Mouse (Mus musculus) CD8-positive naive resting alpha-beta T cell, adult 2 months (primary cell): Measurements from ENCODE around the gene Sgsm3.

Experiments
- DNase-seq, 2 experiments: peaks; one replicate each; pipeline ENCODE4 v3.0.0; 2022; ENCODE audit warnings: low read depth in 2 of 2, low spot score in 2 of 2

The Sgsm3 gene

DNA sequence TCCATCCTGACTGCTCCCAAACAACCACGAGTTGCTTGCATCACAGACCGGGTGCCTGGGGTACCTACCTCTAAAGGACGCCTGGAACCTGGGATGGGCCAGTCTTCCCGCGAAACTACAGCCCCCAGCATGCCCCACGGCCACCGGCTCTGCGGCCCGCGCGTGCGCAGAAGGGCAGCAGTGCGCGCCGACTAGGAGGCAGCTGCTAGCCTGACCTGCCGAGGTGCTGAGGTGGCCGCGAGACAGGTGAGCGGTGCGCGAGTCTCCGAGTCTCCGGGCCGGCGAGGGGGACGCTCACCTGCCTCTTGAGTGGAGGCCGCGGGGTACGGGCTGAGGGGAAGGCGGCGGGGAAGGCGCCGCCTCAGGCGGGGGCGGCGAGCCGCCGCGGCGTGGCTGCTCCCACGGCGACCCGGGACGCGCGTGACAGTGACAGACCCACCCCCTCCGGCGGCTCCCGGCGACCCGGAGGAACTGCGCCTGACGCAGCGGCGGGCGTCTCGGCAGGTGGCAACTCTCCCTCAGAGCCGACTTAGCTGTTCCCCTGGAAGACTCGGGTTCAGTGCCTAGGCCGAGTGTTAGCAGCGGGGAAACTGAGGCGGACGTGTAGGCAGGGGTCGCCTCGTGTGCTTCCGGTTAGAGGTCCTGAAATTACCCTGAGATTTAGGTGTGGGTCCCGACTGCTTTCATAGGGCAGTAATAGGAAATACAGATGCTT lies at the start of gene Sgsm3:
TSS of gene Sgsm3 (plus strand) at position 146 of the 715 bp plus-strand sequence.
- DNase-seq: peak; percentile 69 to 73

DNA sequence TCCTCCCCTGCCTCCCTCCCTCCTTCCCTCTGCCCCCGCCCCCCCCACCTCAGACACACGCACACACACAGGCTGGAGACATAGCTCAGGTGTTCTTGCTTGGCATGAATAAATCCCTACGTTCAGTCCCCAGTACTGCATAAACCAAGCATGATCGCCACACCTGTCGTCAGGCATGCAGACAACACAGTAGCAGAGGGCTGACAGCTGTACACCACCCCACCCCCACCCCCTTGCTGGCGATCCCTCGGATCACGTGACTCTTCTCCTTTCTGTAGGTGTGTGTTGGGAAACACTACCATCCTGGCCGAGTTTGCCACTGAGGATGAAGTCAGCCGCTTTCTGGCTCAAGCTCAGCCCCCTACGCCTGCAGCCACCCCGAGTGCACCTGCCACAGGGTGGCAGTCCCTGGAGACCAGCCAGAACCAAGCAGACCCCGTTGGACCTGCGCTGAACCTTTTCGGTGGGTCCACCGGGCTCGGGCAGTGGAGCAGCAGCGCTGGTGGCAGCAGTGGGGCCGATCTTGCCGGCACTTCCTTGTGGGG lies 48.7 kb upstream of the Sgsm3 start:
- DNase-seq: no peak

DNA sequence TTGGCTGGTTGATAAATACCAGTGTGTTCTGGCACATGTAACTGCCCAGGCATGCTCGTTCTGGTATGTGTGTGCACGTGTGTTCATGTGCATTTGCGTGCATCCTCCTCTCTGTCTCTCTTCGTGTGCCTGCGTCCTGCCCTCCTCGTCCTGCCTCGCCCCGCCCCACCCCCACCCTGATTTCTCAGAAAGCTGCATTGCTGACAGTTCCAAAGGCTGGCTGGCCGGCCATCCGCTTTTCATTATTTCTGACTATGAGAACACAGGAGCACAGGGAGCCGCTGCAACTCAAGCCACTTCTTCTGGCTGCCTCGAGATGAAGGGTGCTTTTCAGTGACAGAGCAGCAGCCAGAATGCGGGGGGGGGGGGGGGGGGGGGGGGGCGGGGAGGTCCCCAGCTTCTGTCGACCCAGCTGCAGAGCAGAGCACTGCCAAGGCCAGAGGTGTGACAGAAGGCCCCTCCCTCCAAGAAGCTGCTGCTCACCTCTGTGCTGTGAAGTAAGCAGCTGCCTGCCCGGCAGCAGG lies 47.5 kb upstream of the Sgsm3 start:
- DNase-seq: peak in 1 of 2 experiments; percentile 27

DNA sequence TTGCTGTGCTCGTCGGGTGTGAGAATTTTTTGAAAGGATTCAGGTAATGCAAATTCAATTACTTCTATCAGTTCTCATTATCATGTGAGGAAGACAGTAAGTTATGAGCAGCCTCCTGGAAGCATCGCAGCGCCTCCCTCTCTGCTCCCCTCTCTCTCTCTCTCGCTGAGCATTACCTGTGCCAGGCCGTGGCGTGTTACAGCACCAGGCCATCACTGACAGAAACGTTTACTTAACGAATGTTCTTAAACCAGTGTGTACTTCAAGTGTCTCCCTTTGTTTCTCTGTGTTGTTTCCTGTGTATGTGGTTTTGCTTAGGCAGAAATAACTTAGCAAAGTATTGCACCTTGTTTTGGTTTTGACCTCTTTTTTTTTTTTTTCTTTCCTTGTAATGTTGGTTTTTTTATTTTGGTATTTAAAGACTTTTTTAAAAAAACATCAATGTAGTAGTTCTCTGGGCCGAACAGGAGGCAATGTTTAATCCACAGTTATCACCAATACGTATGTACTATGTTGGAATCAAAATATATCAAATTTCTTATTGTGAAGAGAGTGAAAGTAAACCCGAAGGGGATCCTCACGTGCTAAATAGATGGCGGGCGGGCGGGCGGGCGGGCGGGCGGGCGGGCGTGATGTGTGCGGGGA lies 46.8 kb upstream of the Sgsm3 start:
- peak; percentile 48 to 61 for DNase-seq

DNA sequence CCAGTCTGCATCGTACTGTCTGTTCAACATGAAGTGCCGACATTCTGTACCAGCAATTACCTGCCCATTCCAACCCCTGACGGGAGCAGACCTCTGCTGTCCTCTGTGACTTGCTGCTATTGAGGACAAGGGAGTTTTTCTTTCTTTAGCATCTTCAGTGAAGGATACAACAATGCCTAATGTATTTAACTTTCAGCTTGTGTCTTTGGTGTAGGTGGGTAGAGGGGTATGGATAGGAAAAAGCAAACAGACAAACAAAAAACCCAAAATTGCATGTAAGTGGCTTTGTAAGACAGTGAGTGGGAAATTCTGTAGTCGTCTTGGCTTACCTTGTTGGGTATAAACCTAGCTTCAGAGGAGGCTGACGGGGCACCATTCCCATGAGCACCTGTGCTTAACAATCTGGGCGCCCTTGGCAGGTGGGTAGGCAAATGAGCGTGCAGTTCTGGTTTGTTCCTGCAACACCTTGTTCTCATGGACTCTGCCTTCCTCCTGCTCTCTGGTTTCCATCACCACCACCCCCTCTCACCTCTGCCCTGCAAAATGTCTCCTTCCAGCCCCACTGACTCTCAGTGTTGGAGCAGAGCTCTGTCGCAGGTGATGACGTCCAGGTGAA lies 46.1 kb upstream of the Sgsm3 start:
- no peak for DNase-seq

DNA sequence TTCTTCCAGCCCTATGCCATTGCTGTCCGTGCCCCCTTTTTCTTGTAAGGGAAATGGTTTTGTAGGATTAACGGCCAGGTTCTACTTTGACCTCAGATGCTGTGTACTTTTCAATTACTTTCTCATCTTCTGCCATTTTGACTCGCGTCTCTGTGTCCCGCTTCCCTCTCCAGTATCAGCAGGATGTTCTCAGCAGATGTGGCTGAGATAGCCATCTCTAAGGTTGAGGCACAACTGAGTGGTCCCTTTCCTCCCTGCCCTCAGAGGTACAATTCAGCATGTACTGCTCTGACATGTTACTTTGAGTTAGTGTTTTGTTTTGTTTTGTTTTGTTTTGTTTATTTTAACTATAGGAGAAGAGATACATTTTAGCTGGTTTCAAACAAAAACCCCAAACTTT lies 42.7 kb upstream of the Sgsm3 start:
- no peak for DNase-seq

DNA sequence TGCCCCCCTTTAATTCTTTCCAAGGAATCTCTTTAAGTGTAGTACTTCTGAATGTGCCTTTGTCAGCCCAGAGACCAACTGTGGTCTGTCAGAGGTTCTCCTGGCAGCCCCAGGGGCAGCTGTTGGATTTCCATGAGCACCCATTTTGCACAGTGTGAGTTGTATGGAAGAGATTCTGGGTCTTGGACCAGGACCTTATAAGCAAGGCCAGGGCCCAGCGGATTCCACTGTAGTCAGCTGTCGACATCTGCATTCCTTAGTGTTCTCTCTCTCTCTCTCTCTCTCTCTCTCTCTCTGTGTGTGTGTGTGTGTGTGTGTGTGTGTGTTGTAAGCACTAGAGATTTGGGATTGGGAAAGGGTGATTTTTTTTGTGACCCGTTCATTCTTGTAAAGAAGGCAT lies 40.9 kb upstream of the Sgsm3 start:
- DNase-seq: no peak

DNA sequence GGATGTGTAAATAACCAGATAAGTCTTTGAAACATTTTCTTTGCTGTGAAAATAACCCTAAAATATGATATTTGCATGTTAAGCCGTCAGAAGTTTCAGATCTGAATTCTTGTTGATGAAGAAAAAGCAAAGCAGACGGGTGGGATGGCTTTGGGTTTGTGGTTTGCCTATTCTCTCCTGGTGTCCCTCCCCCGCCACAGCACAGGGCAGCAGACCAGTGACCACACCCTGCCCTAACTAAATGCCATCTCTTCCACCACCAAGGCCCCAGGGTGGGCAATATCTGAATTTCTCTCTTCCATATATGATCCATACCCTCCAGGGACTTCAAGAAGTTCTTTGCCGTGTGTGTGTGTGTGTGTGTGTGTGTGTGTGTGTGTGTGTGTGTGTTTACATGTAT lies 39.0 kb upstream of the Sgsm3 start:
- DNase-seq: no peak

DNA sequence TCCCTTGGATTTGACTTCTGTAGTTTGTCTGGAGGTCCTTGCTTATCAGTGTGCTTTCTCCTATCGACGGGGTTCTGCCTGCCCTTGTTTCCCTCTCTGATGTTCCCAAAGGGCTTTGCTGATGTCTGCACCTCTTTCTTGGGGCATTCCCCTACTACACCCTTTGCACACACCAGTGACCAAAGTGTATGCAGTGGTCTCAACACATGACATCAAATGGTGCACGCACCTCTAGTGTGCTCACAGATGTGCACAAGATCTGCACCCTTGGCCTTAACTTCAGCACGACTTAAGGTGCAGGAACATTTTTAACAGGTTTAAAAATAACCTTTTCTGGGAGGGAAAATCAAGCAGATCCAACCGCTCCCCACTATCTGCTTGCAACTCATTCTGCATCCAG lies 38.2 kb upstream of the Sgsm3 start:
- no peak for DNase-seq

DNA sequence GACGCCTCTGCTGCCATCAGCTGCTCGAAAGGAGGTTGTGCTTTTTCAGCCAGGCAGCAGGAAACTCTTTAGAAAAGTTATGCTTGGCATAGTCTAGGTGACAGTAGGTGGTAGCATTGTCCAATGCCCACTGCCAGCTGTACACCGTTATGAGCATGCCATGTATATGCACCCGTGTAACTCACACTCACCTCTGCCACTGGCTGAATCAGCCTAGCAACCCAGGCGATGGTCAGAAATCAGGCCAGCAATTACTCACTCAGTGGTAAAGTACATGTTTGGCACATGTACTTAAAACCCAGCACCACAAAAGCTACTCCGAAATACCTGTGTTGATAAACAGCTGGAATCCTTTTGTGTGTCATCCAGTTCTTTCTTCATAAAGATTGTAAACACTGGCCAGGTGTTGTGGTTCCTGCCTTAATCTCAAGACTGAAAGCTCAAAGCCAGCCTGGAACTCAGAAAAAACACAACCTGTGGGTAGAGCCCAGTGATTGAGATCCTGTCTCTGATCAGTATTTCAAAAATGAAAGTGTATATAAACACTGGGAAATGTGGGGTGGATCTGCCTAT lies 36.0 kb upstream of the Sgsm3 start:
- DNase-seq: no peak

DNA sequence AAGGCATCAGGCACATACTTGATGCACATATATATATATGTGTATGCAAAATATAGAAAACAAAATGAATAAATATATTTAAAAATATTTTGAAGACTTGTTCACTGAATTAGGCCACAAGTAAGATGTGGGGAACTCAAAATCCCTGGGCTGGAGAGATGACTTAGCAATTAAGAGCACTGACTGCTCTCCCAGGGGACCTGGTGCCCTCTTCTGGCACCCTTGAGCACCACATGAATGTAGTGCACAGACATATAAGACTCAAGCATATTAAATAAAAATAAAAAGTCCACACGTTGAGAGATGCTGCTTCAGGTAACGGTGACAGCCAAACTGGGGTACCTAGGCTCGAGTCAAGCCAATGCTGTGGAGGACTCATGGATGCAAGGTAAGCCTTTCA lies 31.7 kb upstream of the Sgsm3 start:
- DNase-seq: peak; percentile 41 to 62

DNA sequence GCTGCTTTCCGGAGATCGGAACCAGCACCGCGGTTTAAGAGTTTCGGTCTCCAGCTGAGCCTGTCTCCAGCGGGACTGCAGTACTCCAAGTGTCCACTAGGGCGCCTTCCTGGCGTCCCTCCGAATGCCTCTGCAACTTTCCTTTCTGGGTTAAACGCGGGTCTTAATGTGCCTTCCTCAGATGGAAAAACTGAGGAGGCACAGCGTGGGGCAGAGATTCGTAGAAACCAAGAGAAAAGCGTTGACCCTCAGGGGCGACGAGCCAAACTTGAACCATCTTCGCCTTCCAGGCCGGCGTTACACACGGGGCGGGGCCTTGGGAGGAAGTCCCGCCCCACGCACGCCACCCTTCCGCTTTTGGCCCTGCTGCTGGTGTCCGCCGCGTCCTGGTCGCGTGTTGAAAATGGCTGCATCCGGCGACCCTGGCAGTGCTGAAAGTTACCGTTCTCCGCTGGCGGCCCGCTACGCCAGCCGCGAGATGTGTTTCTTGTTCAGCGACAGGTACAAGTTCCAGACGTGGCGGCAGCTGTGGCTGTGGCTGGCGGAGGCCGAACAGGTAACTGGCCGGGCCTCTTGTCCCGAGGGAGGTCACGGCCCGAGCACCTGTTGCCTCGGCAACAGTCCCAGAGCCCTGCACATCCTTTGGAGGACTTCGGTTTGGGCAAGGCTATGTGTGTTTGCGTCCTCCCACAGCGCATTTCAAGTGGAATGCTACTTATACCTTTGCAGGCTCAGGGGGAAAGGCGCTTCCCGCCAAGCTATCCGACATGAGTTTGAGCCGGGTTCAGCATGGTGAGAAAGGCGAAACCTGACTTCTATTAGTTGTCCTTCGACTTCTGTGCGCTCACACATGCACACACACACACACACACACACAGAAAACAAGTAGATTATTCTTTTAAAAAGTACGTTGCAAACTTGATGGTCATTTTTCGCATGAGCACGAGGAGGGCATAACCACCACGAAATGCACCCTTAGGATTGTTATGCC lies 29.1 kb upstream of the Sgsm3 start, which contains the start of gene Adsl:
TSS of gene Adsl (plus strand) at position 346 of the 991 bp plus-strand sequence.
- peak; percentile 81 to 89 for DNase-seq

DNA sequence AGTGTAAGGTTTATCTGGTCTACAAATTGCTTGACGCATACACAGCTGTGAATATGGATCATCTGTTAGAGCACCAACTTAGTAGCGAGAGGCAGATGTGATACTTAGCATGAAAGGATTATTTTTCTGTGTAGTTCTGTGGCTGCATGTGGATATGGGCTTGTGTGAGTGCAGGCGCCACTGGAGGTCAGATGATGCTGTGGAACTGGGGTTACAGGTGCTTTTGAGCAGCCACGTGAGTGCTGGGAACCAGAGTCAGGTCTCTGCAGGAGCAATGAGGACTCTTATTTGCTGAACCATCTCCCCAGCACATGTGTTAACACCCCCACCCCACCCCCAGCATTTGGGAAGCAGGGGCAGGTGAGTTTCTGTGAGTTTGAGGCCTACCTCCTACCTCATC lies 28.1 kb upstream of the Sgsm3 start:
- DNase-seq: no peak

DNA sequence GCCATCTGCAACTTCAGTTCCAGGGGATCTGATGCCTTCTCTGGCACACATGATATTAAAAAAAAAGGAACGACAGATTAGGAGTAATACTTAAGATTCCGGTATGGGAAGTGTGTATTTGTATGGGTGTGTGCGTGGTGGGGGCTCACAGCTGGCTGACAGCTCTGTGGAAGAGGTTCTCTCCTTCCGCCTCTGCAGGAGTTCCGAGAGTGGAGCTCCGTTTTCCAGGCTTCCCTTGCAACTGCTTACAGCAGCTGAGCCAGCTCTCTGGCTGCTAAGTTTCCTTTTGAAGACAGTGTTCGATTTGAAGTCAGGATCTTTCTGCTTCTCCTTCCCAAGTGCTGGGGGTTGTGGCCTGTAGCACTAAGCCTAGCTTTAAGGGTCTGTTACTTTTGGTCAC lies 27.5 kb upstream of the Sgsm3 start:
- no peak for DNase-seq

DNA sequence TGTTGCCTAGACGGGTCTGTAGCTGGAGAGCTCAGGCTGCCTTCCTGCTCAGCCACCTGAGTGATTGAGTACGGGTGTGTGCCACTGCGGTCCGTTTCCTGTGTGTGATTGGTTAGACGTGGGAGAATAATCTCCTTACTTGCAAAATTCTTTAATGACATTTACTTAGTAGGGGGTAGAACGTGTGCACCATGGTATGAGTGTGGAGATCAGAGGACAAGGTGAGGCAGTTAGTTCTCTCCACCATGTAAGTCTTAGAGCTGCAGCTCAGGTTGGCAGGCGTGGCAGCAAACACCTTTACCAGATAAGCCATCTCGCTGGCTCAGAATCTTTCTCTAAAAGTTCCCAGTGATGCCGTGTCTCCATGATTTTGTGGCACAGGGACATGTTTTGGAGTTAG lies 23.6 kb upstream of the Sgsm3 start:
- DNase-seq: no peak

DNA sequence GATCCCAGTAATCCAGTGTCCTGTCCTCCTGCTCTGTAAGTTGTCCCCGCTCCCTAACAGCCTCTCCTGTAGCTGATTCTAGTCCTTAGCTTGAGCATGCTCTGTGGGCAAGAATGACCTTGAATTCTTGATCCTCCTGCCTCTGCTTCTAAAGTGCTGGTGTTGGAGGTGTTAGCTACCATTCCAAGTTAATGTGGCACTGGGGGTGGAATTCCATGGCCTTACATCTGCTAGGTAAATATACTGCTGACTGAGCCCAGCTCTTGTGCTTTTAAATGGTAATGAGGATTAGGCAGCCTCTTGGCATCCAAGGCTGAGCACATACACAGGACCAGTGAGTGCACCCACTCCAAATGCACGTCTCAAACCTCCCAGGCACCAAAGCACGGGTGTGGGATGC lies 22.7 kb upstream of the Sgsm3 start:
- no peak for DNase-seq

DNA sequence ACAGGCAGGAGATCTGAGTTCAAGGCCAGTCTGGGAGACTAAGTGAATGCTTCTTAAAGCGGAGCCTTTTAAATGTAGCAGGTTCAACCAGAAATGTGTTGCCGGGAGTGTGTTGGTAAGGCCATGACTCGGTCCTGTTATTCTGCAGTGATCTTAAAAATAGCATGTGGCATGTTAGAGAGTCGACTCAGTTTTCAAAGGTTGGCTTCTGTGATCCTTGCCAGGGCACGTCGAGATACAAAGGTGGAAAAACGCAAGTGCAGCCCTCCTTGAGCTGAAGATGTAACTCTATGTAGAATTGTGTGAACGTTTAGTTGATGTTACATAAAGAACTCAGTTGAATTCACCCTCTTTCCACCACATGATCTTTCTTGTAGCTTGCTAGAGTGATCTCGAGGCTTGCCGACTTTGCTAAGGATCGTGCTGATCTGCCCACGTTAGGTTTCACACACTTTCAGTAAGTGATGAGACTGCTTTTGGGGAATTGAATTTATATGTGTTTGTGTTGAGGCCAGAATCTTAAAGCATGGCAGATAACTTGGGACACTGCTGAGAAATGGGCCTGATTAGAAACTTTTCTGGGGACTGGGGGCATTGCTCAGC lies 21.6 kb upstream of the Sgsm3 start:
- DNase-seq: no peak

DNA sequence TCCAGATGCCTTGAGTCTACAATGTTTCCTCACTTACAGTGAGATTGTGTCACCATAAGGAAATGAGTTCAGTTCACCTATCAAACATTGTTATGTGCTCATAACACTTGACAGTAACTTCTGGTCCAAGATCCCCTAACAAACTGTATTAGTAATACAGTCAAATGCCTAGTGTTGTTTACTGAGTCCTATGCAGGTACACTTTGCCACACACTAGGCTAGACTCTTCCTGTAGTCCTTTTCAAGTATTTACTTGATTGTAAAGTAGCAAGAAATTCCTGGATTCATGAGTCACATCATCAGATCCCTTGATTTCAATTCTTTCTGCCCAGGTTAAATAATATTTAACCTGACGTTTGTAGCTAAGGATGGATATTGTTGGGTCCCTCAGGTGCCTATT lies 8.2 kb upstream of the Sgsm3 start:
- no peak for DNase-seq

DNA sequence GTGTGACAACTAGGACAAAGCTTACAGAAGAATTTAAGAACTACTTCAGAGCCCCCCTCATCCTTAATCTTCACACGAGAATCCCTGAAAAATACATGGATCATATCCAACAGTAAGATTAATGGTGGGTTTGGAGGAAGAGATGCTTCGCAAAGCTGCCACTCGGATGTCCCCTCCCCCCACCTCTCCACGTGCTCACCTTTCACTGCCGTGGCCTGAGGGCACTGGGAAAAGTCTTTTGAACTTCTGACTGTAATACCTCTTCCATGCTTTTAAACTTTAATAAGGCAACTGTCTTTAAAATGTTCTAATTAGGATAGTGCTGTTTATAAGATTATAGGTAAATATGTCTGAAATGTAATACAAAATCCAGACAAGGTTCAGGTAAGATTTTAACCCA lies 3.3 kb upstream of the Sgsm3 start:
- DNase-seq: no peak

DNA sequence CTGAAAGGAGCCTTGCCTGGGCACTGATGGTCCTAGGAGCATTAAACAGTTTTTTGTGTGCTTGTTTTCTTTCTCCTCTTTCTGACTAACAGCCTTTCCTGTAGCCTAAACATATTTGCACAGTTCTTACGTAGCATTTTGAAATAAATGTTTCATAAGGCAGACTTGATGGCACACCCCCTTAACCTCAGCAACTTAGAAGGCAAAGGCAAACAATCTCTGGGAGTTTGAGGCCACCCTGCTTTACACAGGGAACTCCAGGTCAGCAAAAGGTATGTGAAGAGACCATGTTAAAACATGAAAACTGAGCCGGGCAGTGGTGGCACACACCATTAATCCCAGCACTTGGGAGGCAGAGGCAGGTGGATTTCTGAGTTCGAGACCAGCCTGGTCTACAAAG lies 1.9 kb upstream of the Sgsm3 start:
- DNase-seq: no peak
